Mouse (Mus musculus) embryonic facial prominence, embryonic 15.5 days (tissue): Measurements from ENCODE around the gene 4930568D16Rik. TPM values are rescaled to one million over a fixed set of nuclear protein-coding genes. Genes with fewer than 3 reads are reported as not detected.

Experiments
- ATAC-seq: fragments of 200-750 bp; cut with Nextera tagmentation; 2 replicates; pipeline ENCODE4 v1.8.0; 2017; ENCODE audit warnings: low read depth, moderate TSS enrichment; ENCODE audit not compliant: insufficient number of reproducible peaks, low FRiP score, low TSS enrichment
- H3K27ac ChIP-seq: fragments of 300-500 bp; sonication (generic); replicated peaks from 2 replicates; pipeline ENCODE4 v1.5.1; 2015; ENCODE audit warnings: mild to moderate bottlenecking, inconsistent platforms
- H3K27me3 ChIP-seq: fragments of 300-500 bp; sonication (generic); 2 replicates; pipeline ENCODE4 v1.6.1; 2015; ENCODE audit warnings: inconsistent platforms
- H3K36me3 ChIP-seq: fragments of 300-500 bp; sonication (generic); 2 replicates; pipeline ENCODE4 v1.6.1; 2015; ENCODE audit warnings: mild to moderate bottlenecking, inconsistent platforms
- H3K4me1 ChIP-seq: fragments of 300-500 bp; sonication (generic); 2 replicates; pipeline ENCODE4 v1.6.1; 2015; ENCODE audit warnings: inconsistent platforms
- H3K4me2 ChIP-seq: fragments of 300-500 bp; sonication (generic); replicated peaks from 2 replicates; pipeline ENCODE4 v1.6.1; 2015; ENCODE audit warnings: mild to moderate bottlenecking, inconsistent platforms
- H3K4me3 ChIP-seq: fragments of 300-500 bp; sonication (generic); replicated peaks from 2 replicates; pipeline ENCODE4 v1.5.1; 2015; ENCODE audit warnings: mild to moderate bottlenecking, inconsistent platforms
- H3K9ac ChIP-seq: fragments of 300-500 bp; sonication (generic); 2 replicates; pipeline ENCODE4 v1.6.1; 2015; ENCODE audit warnings: inconsistent platforms
- H3K9me3 ChIP-seq: fragments of 300-500 bp; sonication (generic); replicated peaks from 2 replicates; pipeline ENCODE4 v1.6.1; 2016; ENCODE audit warnings: inconsistent platforms
- WGBS: fragments of 180-500 bp; shearing (Covaris S2); methylation state at CpG from one replicate; pipeline ENCODE4 v1.1.7; 2015; 5-methylcytosine and 5-hydroxymethylcytosine counted together
- polyA plus RNA-seq: library from polyadenylated mRNA; unstranded; fragments of >200 nt; fragmentation: Nextera tagmentation; extraction: Ambion mirVana; gene quantifications from 2 replicates; pipeline ENCODE4 v1.2.1, GENCODE M21; 2015

4930568D16Rik gene
- polyA plus RNA-seq, 1 experiment from 2014 or later: not detected

GRCm38 (mm10) chr2:35342605-35343004 is 24.9 kb downstream of the 4930568D16Rik start:
- H3K4me3 ChIP-seq: no peak overlapping the region
- H3K9ac ChIP-seq: no peak overlapping the region
- no peak for ATAC-seq
- no peaks in the 10 kb centered on the region for H3K36me3 ChIP-seq
- peaks cover under 1% of the 10 kb centered on the region; the same call in 1 of the 2 replicates for H3K4me1 ChIP-seq
- no peaks in the 10 kb centered on the region for H3K9me3 ChIP-seq
- 57% methylated on average over 3 of the region's 3 CpGs for WGBS
- H3K4me2 ChIP-seq: no peak overlapping the region
- H3K27ac ChIP-seq: no peak overlapping the region
- no peaks in the 10 kb centered on the region for H3K27me3 ChIP-seq

GRCm38 (mm10) chr2:35338707-35339106 is 28.8 kb downstream of the 4930568D16Rik start:
- ATAC-seq: no peak
- H3K27ac ChIP-seq: no peak overlapping the region
- H3K27me3 ChIP-seq: no peaks in the 10 kb centered on the region
- H3K4me2 ChIP-seq: no peak overlapping the region
- H3K4me3 ChIP-seq: no peak overlapping the region
- no peak overlapping the region for H3K9ac ChIP-seq
- no peaks in the 10 kb centered on the region for H3K9me3 ChIP-seq
- 62% methylated on average over 6 of the region's 6 CpGs for WGBS
- no peaks in the 10 kb centered on the region for H3K36me3 ChIP-seq
- H3K4me1 ChIP-seq: peaks cover 17% of the 10 kb centered on the region

GRCm38 (mm10) chr2:35338036-35338435 is 29.5 kb downstream of the 4930568D16Rik start:
- Histone ChIP-seq H3K4me2 (no peak overlapping the region), H3K27me3 (no peaks in the 10 kb centered on the region), H3K9ac (no peak overlapping the region), H3K4me3 (no peak overlapping the region), H3K36me3 (no peaks in the 10 kb centered on the region), H3K27ac (no peak overlapping the region), H3K4me1 (peaks cover 17% of the 10 kb centered on the region), H3K9me3 (no peaks in the 10 kb centered on the region)
- no peak for ATAC-seq
- WGBS: 61% methylated on average over 1 of the region's 1 CpGs

GRCm38 (mm10) chr2:35337419-35337818 is 30.1 kb downstream of the 4930568D16Rik start:
- peaks cover 17% of the 10 kb centered on the region for H3K4me1 ChIP-seq
- H3K27me3 ChIP-seq: no peaks in the 10 kb centered on the region
- H3K27ac ChIP-seq: peak overlapping the region; percentile 88
- H3K4me3 ChIP-seq: peak overlapping the region; percentile 74
- H3K4me2 ChIP-seq: peak overlapping the region; percentile 96
- 42% methylated on average over 10 of the region's 10 CpGs for WGBS
- no peaks in the 10 kb centered on the region for H3K9me3 ChIP-seq
- ATAC-seq: no peak
- no peaks in the 10 kb centered on the region for H3K36me3 ChIP-seq
- H3K9ac ChIP-seq: peak overlapping the region; percentile 31; the same call in 1 of the 2 replicates

GRCm38 (mm10) chr2:35336388-35337280 is 30.9 kb downstream of the 4930568D16Rik start, which contains the start of gene Stom:
Gene Stom (minus strand): TSS chr2:35336976.
- H3K4me1 ChIP-seq: peaks cover 17% of the 10 kb centered on the region

GRCm38 (mm10) chr2:35335620-35336019 is 31.9 kb downstream of the 4930568D16Rik start:
- Histone ChIP-seq H3K9me3 (no peaks in the 10 kb centered on the region), H3K9ac (no peak overlapping the region), H3K4me3 (peak overlapping the region; percentile 74), H3K4me2 (peak overlapping the region; percentile 96), H3K4me1 (peaks cover 17% of the 10 kb centered on the region), H3K36me3 (no peaks in the 10 kb centered on the region), H3K27me3 (no peaks in the 10 kb centered on the region), H3K27ac (no peak overlapping the region)
- ATAC-seq: no peak
- WGBS: 6% methylated on average over 7 of the region's 7 CpGs

More at GRCm38 (mm10) chr2:35336388-35337280, 30.9 kb downstream of the 4930568D16Rik start, which contains the start of gene Stom:
- Histone ChIP-seq H3K36me3 (no peaks in the 10 kb centered on the region), H3K27ac (peak within 1 kb of the TSS; percentile 88), H3K9ac (peak within 1 kb of the TSS; percentile 65), H3K27me3 (no peaks in the 10 kb centered on the region), H3K4me3 (peak within 1 kb of the TSS; percentile 74), H3K9me3 (no peaks in the 10 kb centered on the region), H3K4me2 (peak within 1 kb of the TSS; percentile 96)
- under 1% methylated on average over 45 of the region's 45 CpGs for WGBS
- peak; percentile 98 for ATAC-seq

- H3K27me3 ChIP-seq: no peaks in the 10 kb centered on the region
- no peak for ATAC-seq
- H3K9me3 ChIP-seq: no peaks in the 10 kb centered on the region
- H3K36me3 ChIP-seq: no peaks in the 10 kb centered on the region
- H3K9ac ChIP-seq: no peak overlapping the region
- H3K4me3 ChIP-seq: no peak overlapping the region
- no peak overlapping the region for H3K4me2 ChIP-seq
- H3K27ac ChIP-seq: no peak overlapping the region
- peaks cover 17% of the 10 kb centered on the region for H3K4me1 ChIP-seq
These were observed 33.9 kb downstream of the 4930568D16Rik start for GRCm38 (mm10) chr2:35333670-35334069.

GRCm38 (mm10) chr2:35331205-35331604 is 36.3 kb downstream of the 4930568D16Rik start:
- Histone ChIP-seq H3K4me2 (no peak overlapping the region), H3K27me3 (no peaks in the 10 kb centered on the region), H3K4me3 (no peak overlapping the region), H3K4me1 (peaks cover 14% of the 10 kb centered on the region), H3K9me3 (no peaks in the 10 kb centered on the region), H3K36me3 (no peaks in the 10 kb centered on the region), H3K27ac (no peak overlapping the region), H3K9ac (no peak overlapping the region)
- ATAC-seq: no peak
- WGBS: 54% methylated on average over 2 of the region's 2 CpGs

- Histone ChIP-seq H3K27me3 (no peaks in the 10 kb centered on the region), H3K4me3 (no peak overlapping the region), H3K4me1 (0 out of 2 replicates have a peak, but pooled peaks cover 3% of the 10 kb centered on the region), H3K9ac (no peak overlapping the region), H3K9me3 (no peaks in the 10 kb centered on the region), H3K4me2 (no peak overlapping the region), H3K36me3 (no peaks in the 10 kb centered on the region), H3K27ac (no peak overlapping the region)
- 72% methylated on average over 2 of the region's 2 CpGs for WGBS
- ATAC-seq: no peak
These were observed 38.5 kb downstream of the 4930568D16Rik start for GRCm38 (mm10) chr2:35329061-35329460.

- no peak overlapping the region for H3K27ac ChIP-seq
- no peaks in the 10 kb centered on the region for H3K27me3 ChIP-seq
- H3K9me3 ChIP-seq: no peaks in the 10 kb centered on the region
- H3K4me2 ChIP-seq: no peak overlapping the region
- ATAC-seq: no peak
- no peak overlapping the region for H3K4me3 ChIP-seq
- 0 out of 2 replicates have a peak, but pooled peaks cover 7% of the 10 kb centered on the region for H3K4me1 ChIP-seq
- 39% methylated on average over 11 of the region's 11 CpGs for WGBS
- H3K36me3 ChIP-seq: no peaks in the 10 kb centered on the region
- H3K9ac ChIP-seq: no peak overlapping the region
These were observed 39.3 kb downstream of the 4930568D16Rik start for GRCm38 (mm10) chr2:35328064-35328792.

GRCm38 (mm10) chr2:35327583-35327982 is 39.9 kb downstream of the 4930568D16Rik start:
- H3K27me3 ChIP-seq: no peaks in the 10 kb centered on the region
- no peak overlapping the region for H3K9ac ChIP-seq
- H3K4me3 ChIP-seq: no peak overlapping the region
- H3K4me2 ChIP-seq: no peak overlapping the region
- no peaks in the 10 kb centered on the region for H3K36me3 ChIP-seq
- ATAC-seq: no peak
- no peaks in the 10 kb centered on the region for H3K9me3 ChIP-seq
- no peak overlapping the region for H3K27ac ChIP-seq
- 57% methylated on average over 10 of the region's 10 CpGs for WGBS
- peaks cover 11% of the 10 kb centered on the region; the same call in 1 of the 2 replicates for H3K4me1 ChIP-seq
